Mouse (Mus musculus) cerebellum, adult 11 months (tissue): ENCODE measurements around the gene Srebf2.
"Not testable (repeated sequence)": the region's sequence is repeated elsewhere in the genome, so short reads cannot be mapped to it uniquely, and the experiment has no call there.

Source experiments
- DNase-seq: peaks from one replicate; pipeline ENCODE4 v3.0.0; 2022

Gene Srebf2

DNA sequence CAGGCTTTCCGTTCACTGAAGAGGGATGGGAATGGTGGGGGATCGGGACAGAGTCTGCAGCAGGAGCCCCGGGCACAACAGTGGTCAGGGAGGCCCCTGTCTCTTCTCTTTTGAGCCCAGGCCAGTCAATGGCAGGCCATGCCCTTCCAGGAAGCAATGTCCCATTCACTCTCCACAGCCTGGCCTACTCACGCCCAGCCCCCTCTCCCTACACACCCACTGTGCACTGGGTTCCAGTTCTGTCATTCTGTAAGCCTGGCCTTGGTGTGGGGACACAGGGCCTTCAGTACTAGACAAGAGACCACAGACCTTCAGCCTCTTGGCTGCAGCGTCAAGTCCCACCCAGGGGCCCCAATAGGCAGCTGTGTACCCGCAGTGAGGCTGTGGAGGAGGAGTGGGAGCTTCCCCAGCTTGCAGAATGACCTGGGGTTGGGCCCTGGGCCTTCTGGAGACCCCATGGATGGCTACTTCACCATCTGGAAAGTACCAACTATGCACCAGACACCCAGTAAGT lies 83.2 kb downstream of the Srebf2 start:
- no peak for DNase-seq

DNA sequence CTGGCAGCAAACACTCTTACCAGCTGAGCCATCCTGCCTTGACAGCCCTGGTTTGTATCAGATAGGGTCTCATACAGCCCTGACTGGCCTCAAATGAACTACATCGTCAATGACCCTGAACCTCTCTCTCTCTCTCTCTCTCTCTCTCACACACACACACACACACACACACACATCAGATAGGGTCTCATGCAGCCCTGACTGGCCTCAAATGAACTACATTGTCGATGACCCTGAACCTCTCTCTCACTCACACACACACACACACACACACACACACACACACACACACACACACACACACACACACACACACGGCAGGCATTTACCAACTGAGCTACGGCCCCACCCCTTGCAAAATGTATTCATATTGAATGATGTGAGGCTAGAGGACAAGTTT lies 84.1 kb downstream of the Srebf2 start:
- DNase-seq = no peak

DNA sequence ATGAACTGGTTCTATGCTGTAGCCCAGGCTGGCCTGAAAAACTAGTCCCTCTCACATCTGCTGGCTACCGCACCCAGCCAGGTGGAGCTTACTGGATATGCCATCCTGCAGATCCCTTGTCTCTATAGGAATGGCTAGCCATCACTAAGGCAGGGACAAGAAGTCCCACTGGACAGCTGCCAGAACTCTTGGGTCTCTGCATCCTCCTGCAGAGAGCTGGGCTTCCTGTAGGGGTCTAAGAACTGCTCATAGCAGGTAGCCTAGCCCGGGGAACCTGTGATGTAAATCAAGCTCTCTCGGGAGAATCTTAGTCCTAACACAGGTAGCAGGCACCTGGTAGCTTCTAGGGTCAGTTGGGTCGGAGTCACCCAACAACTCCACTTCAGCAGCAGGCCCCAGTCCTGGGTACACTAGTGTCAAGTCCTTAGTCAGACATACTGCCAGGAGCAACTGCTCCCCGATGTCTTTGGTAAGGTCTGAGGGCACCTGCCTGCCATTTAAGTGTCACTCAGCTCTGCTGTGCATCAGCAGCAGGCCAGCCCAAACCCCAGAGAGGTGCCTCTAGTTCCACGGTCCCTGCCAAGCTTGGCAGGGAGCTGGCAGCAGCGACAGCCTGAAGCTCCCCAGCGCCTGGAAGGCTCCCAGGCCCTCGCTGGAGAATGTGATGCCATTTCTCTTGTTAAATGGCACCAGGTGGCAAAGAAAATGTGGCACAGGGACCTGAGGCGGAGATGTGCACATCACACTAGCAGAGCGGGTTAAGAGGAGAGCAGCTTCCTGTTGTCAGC lies 84.8 kb downstream of the Srebf2 start:
- peak; percentile 90 for DNase-seq

DNA sequence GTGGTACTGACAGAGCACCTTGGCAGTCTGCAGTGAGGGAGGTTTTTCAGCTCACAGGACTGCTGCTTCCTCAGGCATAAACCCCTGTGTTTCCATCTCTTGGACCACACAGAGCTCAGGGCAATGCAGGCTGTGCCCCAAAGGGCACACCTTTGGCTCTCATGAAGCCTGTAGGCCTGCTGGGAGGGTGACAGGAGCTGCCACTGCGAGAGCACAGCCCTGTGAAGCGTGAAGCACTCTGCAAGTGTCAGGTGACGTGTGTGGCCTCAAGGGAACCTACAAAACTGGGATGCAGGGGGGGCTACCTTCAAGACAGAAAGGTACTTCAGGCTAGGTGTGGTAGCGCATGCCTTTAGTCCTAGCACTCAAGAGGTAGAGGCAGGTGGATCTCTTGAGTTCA lies 85.7 kb downstream of the Srebf2 start:
- no peak for DNase-seq

DNA sequence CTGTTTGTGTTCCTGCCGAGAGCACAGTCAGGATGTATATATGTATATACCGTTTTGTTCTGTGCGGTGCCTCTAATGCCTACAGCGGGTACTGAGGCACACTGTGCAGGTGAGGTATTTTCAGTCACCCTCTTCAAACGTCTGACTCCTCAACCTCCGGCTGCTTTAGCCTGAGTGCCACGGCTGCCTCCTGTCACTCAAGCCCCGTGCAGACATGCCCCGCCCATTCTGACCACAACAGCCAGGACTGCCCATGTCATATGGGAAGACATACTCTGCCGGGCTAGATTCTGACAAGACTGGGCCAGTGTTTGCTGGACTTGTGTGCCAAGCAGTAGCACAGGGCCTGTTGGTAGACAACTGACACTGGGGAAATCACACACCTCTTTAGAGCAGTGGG lies 88.7 kb downstream of the Srebf2 start:
- no peak for DNase-seq

DNA sequence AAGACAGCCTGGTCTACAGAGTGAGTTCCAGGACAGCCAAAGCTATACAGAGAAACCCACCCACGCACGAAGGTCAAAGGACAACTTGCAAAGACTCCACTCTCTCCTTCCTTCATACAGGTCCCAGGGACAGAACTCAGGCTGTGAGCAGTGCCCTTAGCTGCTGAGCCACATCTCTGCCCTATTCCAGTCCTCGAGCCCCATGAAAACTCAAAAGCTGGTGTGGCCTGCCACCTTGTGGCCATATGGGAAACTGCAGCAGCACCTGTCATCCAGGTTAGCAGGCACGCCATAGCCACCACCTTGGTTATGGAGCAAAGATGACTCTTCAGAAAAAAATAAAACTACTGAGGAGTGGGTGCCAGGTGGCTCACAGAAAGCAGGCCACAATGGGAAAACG lies 89.6 kb downstream of the Srebf2 start:
- peak; percentile 91 for DNase-seq

DNA sequence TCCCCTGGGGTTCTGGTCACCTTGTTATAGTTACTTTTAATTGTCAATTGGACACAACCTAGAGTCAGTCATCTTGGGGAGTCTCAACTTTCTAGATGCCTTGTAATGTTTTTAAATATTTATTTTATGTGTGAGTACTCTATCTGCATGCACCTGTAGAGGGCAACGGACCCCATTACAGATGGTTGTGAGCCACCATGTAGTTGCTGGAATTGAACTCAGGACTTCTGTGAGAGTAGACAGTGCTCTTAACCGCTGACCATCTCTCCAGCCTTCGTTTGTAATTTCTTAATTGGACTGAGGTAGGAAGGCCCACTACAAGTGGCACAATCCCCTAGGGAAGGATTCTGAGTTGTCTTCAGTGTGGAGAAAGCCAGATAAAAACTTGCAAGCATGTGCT lies 96.3 kb downstream of the Srebf2 start:
- no peak for DNase-seq

DNA sequence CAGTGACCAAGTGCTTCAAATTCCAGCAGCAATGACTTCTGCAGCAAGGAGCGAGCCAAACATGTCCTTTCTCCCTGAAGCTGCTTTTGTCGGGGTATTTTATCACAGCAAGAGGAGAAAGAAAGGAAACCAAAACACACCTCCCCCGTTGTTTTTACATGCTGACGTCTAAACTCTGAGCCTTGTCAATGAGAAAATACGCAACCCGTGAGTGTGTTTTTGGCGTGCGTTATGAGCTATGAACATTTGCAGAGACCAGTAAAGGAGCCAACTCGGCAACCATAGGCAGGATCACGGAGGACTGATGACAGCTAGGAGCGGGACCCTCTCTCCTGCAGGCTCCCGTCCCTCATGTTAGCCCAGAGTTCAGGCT lies 96.7 kb downstream of the Srebf2 start:
- DNase-seq = no peak

DNA sequence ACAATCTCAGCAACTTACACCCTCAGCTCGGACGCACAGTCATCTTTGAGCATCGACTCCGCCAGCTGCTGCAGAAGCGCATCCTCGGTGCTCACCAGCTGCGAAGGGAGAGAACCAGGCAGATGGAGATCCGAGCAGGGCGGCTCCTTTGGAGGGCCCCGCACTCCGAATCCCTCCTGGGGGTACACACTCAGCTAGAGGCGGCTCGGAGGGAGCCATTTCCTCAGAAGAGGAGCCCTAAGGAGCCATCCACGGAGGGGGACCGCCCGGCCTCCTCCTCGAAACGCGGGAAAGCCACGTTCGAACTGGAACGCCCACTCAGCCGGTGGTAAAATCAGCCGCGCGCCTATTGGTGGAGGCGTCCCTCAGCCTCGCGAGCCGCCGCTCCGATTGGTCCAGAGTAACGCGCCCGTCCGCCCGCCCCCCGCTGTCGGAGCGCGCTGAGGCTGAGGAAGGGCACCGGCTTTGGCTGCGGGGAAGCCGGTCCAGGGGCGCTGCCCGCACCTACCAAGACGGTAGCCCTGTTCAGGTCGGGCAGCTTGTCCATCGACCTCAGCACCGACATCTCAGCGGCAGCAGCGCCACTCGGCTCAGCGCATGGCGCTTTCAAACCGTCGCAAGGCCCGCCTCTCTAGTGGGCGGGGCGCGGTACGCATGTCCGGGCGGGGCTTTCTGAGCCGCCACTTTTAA lies 97.3 kb downstream of the Srebf2 start, which contains the start of gene Cenpm:
Gene Cenpm, minus strand, starts transcription at position 634 of the 690 bp plus-strand sequence.
- peak; percentile 89 for DNase-seq

DNA sequence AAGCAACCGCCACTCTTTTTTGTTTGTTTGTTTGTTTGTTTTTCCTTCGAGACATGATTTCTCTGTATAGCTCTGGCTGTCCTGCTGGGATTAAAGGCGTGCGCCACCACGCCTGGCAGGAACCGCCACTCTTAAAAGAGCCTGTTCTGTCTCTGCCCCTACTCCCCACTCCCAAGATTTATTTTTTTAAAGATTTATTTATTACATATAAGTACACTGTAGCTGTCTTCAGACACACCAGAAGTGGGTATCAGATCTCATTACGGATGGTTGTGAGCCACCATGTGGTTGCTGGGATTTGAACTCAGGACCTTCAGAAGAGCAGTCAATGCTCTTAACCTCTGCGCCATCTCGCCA lies 97.8 kb downstream of the Srebf2 start:
- DNase-seq = not testable (repeated sequence)

DNA sequence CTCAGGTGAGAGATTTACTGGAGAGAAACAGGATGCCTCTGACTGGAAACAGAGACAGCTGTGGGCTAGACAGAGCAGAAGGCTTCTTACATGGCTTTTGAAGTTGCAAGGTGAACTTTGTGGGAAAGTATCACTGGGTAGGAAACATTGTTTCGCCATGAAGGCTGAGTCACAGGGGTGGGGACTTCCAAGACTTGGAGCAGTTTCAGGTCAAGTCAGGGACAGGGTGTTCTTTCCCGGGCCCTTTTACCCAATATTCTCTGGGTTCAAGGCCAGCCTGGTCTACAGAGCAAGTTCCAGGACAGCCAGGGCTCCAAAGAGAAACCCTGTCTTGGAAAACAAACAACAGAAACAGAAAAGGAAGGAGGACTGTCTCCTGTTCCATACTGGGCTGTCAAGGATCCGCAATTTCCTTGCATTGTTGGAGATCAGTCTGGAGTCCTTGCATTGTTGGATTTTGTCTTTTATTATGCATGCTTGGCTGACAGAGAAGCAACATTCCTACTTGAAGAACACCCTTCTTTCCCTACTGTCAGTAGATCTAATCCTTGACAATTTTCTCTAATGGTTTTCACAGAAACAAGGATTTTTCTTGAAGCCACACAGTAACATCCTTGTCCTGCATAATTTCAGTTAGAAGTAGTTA lies 100.3 kb downstream of the Srebf2 start:
- no peak for DNase-seq

DNA sequence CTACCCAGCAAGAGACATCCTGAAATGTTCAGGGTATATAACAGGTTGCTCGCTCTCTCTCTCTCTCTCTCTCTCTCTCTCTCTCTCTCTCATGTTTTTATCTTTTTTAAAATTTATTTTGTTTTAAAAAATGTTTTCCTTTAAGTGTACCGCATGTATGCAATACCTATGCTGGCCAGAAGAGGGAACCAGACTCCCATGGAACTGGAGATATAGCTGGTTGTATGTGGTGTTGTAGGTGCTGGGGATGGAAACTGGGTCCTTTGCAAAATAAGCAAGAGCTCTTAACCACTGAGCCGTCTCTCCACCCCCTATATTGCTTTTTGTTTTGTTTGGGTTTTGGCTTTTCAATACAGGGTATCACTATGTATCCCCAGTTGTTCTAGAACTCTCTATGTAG lies 104.6 kb downstream of the Srebf2 start:
- no peak for DNase-seq

DNA sequence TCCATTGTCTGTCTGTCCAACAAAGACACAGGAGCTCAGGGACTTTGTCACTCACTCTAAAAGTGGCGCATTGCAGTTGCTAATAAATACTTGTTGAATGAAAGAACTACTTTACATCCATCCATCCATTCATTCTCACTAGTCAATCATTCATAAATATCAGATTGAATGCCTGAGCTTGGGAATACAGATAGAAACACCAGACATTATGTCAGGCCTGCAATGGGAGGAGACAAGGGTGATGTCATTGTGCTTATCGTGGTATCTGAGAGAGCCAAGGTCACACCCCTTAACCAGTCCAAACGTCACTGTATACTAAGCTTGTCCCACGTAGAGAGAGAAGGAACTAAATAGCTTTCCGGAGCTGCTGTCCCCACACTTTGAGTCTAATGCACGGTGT lies 105.1 kb downstream of the Srebf2 start, which contains the start of gene 1500009C09Rik:
Gene 1500009C09Rik, plus strand, starts transcription at position 301 of the 400 bp plus-strand sequence.
- DNase-seq = no peak
